Mouse (Mus musculus): ENCODE measurements at regions not wholly inside any gene's neighbourhood (a gene's known extent, or its start where the extent isn't known, plus 50 kb on each side); places are given as distances from the start of the nearest gene placed in this dataset.

- peak; percentile 64; the same call in 1 of the 2 replicates for TF ChIP-seq POLR2A (IDR thresholded peaks at IDR 0.05; ENCODE audit: low read depth, low read length)
- TF ChIP-seq CTCF (IDR thresholded peaks at IDR 0.05; ENCODE audit: borderline replicate concordance, insufficient read depth, low read length), result no peak
Measured at GRCm38 (mm10) chr7:73606677-73607449, 65.2 kb upstream of the Chd2 start.
